Mouse (Mus musculus) 3T3-L1 (cell line): ENCODE results near the gene AC134908.4.
A peak's percentile ranks its signal among the peaks of the same experiment; 100 is the strongest.
"Not testable (repeated sequence)": the region's sequence is repeated elsewhere in the genome, so short reads cannot be mapped to it uniquely, and the experiment has no call there.

ENCODE experiments used
- DNase-seq: peaks from one replicate; pipeline ENCODE4 v3.0.0-alpha.2; 2015; ENCODE audit warnings: low read depth, low spot score

Gene AC134908.4

GRCm38 (mm10) chr17:25808789-25809605 lies 13.5 kb upstream of the AC134908.4 start, which contains the start of gene Fbxl16:
Gene Fbxl16, plus strand, starts transcription at chr17:25809085.
- DNase-seq, result no peak

DNA sequence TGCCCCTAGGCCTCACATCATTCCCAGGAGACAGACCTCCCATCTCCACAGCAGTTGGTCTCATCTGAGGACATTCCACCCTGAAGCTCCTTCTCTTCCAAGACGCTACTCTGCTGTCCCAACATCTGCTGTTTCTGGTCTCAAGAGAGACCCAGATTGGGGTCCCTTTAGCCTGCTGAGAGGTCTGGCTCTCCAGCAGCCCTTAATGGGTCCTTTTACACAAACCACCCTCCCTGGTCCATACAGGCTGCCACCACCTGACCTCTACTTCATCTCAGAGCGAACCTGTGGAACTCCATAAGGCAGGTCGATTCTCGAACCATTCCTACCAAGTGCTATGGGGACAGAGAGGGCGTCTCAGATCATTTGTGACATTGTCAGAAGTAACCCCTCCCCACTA lies 12.6 kb upstream of the AC134908.4 start:
- DNase-seq, result no peak

DNA sequence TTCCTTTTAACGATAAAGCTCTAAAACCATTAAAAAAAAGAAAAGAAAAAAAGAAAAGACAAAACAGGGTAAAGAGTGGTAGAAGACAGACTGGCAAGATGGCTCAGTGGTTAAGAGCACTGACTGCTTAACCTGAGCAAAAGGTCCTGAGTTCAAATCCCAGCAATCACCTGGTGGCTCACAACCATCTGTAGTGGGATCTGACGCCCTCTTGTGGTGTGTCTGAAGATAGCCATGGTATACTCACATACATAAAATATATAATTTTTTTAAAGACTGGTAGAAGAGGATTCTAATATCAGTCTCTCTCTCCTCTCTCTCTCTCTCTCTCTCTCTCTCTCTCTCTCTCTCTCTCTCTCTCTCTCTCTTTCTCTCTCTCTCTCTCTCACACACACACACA lies 12.0 kb upstream of the AC134908.4 start:
- DNase-seq, result not testable (repeated sequence)

- peak; percentile 69 for DNase-seq
Observed at GRCm38 (mm10) chr17:25806507-25806906, 11.0 kb upstream of the AC134908.4 start.

GRCm38 (mm10) chr17:25802825-25803517 lies 7.5 kb upstream of the AC134908.4 start:
- DNase-seq, result peak; percentile 92

DNA sequence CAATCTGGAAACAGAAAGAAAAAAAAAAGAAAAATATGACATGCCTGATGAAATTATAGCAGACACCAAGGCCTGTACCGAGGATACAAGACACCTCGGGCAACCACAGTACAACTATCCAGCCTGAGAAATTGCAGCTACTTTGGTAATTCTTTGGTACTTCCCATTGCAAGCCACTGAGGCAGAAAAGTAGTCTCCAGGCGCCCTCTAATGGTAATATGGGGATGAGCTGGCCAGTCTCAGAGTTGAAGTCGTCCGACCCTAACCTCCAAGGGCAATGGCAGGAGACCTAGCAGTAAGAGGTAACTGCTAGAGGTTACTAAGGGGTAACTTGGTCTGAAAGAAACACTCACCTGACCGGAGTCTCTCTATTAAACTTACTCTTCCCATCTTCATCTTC lies 5.6 kb upstream of the AC134908.4 start:
- peak; percentile 89 for DNase-seq

GRCm38 (mm10) chr17:25796951-25797369 lies 1.5 kb upstream of the AC134908.4 start, which contains the start of gene Metrn:
Gene Metrn, minus strand, starts transcription at chr17:25797136.
- peak; percentile 87 for DNase-seq

GRCm38 (mm10) chr17:25796211-25796771 lies 832 bp upstream of the AC134908.4 start:
- DNase-seq, result no peak

DNA sequence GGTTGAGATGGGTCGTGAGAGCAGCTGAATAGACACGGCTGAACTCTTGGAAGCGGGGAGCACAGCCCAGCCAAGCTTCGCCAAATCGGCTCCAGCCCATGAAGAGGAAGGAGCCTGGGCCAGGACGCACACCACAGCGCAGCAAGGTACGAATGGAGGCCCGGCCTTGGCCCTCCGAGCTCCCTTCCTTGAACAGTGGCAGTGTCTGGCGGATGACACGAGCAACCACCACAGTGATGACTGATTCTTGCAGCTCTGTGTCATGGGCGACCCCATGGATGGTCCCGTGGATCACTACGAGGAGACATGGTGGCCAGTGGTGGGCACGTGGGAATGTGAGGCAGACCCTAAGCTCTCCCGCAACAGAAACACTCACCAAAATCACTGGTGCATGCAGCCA lies 461 bp downstream of the AC134908.4 start:
- no peak for DNase-seq

GRCm38 (mm10) chr17:25794197-25794596 lies 1.3 kb downstream of the AC134908.4 start:
- DNase-seq, result no peak

DNA sequence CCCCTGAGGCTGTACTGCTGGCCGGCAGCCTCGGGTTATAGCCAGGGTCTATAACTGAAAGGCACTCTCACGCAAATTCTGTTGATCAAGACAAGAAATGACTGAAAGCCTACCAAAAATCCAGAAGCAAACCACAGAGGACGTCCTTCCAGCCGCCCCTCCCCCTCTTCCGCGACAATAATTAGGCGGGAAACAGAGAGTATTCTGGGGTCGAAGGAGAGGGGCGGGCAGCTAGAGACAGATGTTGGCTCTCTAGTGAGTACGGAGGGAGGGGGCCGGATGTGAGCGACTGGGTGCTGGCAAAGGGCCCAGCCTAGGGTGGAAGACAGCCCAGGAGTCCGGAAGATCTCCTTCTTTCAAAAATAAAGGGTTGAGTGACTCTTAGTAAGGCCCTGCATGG lies 2.8 kb downstream of the AC134908.4 start, which contains the start of gene Fam173a:
Gene Fam173a, minus strand, starts transcription at position 287 of the 400 bp plus-strand sequence.
- peak; percentile 76 for DNase-seq

DNA sequence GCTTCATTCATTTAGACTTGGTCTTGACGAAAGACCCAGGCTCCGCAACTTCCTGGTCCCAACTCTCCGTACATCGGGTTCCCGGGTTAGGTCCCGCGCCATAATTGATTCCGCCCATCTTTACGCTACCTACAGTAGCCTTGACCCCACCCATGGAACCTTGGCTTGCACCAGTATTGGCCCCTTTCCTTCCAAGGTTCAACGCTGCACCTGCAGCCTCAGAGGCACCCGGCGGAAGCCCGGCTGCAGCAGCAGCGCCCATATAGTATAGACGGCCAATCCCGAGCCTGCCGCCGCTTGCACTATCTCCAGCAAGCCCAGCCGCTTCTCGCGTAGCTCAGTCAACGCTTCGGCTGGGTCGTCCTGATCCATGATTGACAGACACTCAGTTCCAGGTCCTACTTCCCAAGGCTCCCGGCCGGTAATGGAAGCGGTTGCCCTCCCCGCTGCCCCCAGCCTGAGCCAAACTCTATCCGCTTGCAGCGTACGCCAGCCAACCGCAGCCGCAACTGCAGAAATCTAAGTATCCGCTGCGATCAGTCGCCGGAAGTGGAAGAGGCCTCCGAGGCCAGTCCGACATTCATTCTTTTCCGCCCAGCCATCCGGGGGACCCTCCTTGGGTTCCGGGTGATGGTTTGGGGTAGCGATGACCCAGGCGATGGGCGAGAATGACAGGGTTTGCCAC lies 3.5 kb downstream of the AC134908.4 start:
- DNase-seq, result peak; percentile 89

DNA sequence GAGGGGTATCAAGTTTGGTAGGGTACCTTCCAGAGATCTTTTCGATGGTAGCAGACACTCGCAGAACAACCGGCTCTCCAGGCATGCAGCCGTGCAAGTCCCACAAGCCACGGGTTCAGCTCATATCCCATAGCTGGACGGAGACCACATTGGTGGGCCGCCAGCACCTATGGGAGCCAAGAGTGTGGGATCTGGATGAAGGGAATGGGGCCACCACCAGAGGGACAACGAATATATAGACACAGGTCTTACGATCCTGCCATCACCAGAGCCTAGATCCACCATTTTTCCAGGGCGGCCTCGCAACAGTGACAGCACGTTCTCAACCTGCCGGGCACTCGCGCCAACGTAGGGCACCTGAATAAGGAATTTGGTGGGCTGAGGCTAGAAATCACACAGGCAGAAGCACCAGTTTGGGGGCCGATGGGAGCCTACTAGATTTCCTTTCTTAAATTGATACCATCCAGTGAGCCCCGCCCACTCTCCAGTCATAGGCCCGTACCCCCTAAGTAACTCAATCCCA lies 4.1 kb downstream of the AC134908.4 start:
- DNase-seq, result peak; percentile 50

- no peak for DNase-seq
Observed at GRCm38 (mm10) chr17:25786781-25787504, 8.5 kb downstream of the AC134908.4 start.

DNA sequence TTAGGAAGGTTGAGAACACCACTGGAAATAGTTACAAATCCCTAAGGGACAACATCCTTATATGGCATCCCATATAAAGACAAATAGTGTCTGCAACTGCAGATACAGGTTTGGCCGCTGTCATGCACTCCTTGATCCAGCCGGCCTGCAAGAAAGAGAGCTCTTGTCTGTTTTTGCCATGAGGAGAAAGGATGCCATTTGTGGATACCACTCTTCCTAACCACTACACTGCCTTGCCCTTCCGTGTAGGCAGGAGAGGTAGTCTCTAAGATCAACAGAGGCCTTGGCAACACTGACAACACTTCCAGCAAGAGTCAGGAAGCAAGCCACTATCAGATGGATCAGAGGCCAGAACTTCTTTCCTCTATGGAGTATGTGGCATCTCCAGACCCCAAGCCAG lies 9.2 kb downstream of the AC134908.4 start, which contains the start of gene Ccdc78:
Gene Ccdc78, plus strand, starts transcription at position 301 of the 400 bp plus-strand sequence.
- DNase-seq, result no peak

GRCm38 (mm10) chr17:25785281-25785745 lies 10.1 kb downstream of the AC134908.4 start, which contains the start of gene Haghl:
Gene Haghl, minus strand, starts transcription at chr17:25785673.
- peak; percentile 99 for DNase-seq

- DNase-seq, result no peak
Observed at GRCm38 (mm10) chr17:25783861-25784574, 11.4 kb downstream of the AC134908.4 start.

DNA sequence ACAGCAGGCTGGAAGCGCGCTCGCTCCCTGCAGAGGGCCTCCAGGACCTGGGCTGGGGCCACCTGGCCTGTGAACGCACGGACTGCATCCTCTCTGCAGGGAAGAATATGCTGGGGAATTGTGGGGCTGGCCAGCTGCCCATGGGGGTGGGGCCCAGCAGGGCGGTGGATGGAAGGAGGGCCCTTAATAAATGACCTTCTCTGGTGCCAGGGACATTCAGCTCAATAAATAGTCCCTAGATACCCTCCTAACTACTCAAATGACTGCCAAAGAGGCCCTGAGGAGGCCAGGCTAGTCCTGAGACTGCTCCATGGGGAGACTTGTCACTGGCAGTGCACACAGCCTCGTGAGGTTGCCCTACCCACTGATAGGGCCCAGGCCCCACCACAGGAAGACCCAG lies 12.4 kb downstream of the AC134908.4 start:
- no peak for DNase-seq

DNA sequence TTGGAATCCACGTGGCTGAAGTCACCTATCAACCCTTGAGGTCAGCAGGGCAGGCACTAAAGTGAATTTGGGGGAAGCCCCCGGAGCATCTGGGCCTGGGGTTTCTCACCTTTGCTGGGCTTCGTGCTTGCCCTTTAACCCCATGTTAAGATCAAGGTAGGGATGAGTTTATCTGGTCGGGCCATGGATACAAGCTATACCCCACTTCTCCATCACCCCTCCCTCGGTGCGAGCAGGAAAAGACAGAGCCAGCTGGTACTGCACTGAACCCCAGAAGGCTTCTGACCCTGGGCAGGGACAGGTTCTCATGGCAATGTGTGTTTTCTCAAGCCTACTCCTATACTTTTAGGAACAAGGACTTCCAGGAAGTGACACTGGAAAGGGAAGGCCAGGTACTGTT lies 14.1 kb downstream of the AC134908.4 start:
- no peak for DNase-seq

DNA sequence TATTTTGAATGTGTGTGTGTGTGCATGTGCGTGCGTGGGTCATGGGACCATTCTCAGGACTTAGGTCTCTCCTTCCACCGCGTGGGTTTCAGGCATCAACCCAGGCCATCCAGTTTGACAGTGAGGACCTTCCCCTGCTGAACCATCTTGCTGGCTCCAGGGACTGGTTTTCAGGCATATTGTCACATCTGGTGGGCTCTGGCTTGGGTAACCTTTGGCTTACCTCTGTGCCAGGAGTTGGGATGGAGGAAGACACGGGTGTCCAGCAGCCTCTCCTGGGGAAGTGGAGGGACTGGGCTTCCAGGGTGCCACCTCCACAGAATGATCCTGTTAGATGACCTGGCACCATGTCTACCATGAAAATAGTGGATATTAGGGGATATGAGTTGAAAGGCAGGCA lies 17.5 kb downstream of the AC134908.4 start:
- DNase-seq, result no peak
